Mouse (Mus musculus): ENCODE data around the gene Flg. TPM values are rescaled to one million over a fixed set of nuclear protein-coding genes. Genes with fewer than 3 reads are reported as not detected.

The Flg gene
- 0.24 and 1.1 TPM in 2 replicates for polyA plus RNA-seq (2012; rRNA removed; ENCODE audit: low replicate concordance)

GRCm38 (mm10) chr3:93273223-93273622, at the start of gene Flg:
Flg (plus strand) TSS chr3:93273523.

GRCm38 (mm10) chr3:93319449-93319848, 46.1 kb downstream of the Flg start, which contains the start of gene Hrnr:
Hrnr (plus strand) TSS chr3:93319749.

Other genes starting within 250 kb of the Flg start
- gene Gm4858, start 204.7 kb upstream of the Flg start, polyA plus RNA-seq (2012; rRNA removed; ENCODE audit: low replicate concordance), result not detected in 2 replicates
- not detected in 2 replicates for gene Crnn, start 128.7 kb upstream of the Flg start, polyA plus RNA-seq (2012; rRNA removed; ENCODE audit: low replicate concordance)
- 0.11 and 1.8 TPM in 2 replicates for gene Flg2, start 76.2 kb upstream of the Flg start, polyA plus RNA-seq (2012; rRNA removed; ENCODE audit: low replicate concordance)
- 0.33 TPM in 1 of 2 replicates, not detected in the other for gene Hrnr, start 46.2 kb downstream of the Flg start, polyA plus RNA-seq (2012; rRNA removed; ENCODE audit: low replicate concordance)
- 0.17 TPM in 1 of 2 replicates, not detected in the other for gene Rptn, start 120.2 kb downstream of the Flg start, polyA plus RNA-seq (2012; rRNA removed; ENCODE audit: low replicate concordance)
- gene Tchh, start 168.8 kb downstream of the Flg start, polyA plus RNA-seq (2012; rRNA removed; ENCODE audit: low replicate concordance), result 0.02 TPM in 1 of 2 replicates, not detected in the other
- gene Tchhl1, start 195.2 kb downstream of the Flg start, polyA plus RNA-seq (2012; rRNA removed; ENCODE audit: low replicate concordance), result not detected in 2 replicates
- 208 and 437 TPM in 2 replicates for gene S100a11, start 247.0 kb downstream of the Flg start, polyA plus RNA-seq (2012; rRNA removed; ENCODE audit: low replicate concordance)

Measured in mammary gland, adult 2 months (tissue).